Mouse (Mus musculus) spleen, adult 18-20 months (tissue): Measurements from ENCODE around the gene Ext2.
A peak's percentile ranks its signal among the peaks of the same experiment; 100 is the strongest.

Experiments
- DNase-seq, 2 experiments: peaks; one replicate each; pipeline ENCODE4 v3.0.0; 2022; ENCODE audit warnings: mixed read lengths in 2 of 2

The Ext2 gene

DNA sequence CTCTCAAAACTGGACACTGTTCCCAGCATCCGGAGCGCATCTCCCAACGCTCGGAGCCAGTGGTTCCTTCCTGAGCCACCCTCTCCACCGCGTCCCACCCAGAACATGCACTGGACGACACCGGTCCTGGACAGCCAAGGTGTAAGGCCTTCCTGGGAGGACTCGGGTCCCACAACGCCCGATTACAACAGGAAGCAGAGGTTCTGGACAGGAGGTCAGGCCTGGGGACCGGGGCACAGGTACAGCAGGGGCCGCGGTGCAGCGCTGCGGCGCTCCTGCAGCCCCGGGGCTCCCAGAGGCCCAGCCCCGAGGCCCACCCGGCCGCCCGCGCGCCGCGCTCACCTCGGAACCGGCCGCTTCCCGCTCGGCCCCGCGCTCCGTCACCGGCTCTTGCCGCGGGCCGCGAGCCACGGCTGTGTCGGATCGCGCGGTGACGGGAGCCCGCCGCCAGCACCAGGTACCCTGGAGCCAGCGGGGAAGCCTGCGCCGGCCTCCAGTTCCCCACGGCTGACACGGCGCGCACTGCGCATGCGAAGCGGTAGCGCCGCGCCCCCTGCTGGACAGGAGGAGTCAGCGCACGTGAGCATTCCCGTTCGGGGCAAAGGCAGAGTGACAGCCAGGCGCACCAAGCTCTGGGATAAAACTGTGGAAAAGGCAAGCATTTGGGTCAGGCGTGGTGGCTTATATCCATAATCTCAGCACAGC, at the start of gene Ext2:
Gene Ext2, minus strand, starts transcription at position 524 of the 705 bp plus-strand sequence.
- DNase-seq, result peak; percentile 76 to 96

DNA sequence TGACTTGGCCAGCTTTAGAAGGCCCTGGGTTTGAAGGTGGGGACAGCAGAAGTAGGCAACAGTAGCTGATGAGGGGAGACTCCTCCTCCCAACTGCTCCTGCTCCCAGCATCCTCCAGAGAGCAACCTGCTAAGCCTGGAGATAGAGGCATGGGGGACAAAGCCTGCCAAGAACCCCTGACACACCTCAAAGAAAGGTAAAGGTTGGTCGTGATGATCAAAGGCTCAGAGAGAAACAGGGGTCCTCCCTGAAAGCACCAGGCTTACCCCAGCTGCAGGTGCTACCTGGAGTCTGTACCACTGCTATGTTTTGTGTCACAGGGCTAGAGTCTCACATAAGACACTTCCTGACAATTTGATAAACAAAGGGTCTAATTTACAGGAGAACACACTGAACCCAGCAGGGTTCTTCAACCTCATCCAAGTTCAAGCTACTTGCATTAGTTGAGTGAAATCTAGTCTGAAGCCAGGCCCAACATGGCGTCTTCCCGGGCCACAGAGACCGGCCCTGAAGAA, 49.1 kb upstream of the Ext2 start:
- DNase-seq, result no peak

DNA sequence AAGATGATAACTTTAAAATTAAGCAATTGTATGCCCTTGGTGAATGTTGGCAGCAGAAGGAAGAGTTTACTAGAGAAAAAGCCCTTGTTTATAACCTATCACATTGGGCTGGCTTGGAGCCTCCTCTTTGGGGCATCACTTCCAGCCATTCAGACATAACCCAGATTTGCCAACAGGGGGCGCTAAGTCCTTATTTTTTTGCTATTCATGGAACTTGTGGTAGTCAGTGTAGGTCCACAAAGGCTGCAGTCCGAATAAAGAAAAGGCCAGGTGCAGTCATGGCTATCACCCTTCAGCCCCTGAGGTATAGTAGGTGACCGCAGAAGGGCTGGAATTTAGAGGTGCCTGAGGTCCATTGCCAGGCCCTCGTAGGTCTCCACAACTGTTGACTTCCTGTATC, 48.5 kb upstream of the Ext2 start:
- peak in 1 of 2 experiments; percentile 30 for DNase-seq

DNA sequence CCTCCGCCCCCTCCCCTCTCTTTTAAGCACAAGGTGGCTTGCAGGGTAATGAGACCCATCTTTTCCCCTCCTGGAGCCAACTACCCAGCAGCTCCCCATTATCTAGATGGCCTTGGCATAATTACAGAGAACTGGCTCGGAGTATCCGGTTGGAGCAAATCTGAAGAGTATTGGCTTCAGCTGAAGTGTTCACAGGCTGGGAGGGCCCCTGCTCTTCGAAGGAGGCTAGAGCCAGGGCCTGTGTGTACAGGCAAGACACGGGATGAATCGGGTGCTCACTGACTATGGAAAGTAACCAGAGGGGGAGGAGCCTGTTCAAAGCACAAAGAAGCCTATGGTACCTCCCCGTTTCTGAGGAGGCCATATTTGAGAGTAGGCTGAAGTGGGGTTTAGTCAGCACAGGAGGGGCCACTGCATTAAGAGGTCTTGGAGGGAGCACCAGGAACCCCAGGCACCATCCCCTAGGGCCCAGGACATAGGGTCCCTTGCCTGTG, 46.8 kb upstream of the Ext2 start, which contains the start of gene Accsl:
Gene Accsl, minus strand, starts transcription at position 51 of the 494 bp plus-strand sequence.
- no peak for DNase-seq

DNA sequence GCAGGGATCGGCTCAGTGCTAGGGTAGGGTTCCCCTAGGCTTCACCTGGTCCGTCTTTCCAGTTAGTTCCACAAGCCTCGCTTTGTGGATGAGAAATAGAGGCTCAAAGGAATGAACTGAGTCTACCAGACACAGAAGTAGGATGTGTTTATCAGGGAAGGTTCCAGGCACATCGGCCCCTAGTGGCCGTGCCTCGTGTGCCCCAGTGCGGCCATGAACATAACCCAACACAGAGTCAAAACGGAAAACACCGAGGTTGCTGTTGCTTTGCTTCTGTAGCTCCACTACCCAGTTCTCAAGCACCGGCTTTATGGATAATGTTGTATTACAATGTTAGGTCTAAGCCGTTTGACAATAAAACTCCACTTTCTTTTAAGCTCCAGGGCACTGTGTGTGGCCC, 46.2 kb upstream of the Ext2 start:
- no peak for DNase-seq

DNA sequence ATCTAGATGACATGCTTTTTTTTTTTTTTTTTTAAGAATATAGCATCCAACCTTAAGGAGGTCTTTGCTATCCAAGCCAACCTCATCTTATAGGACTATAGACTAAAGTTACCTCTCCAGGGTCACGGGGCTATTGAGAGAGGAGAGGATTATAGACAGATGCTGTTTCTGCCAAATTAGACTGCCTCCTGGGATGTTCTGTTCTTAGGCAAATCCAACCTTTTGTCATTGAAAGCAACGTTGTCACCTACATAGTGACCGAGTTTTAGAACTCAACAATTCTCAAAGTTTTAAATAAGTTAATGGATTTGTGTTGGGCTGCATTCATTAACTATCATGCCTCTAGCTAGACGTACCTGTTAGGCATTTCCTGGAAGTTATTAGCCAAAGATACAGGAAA, 40.9 kb upstream of the Ext2 start:
- no peak for DNase-seq

DNA sequence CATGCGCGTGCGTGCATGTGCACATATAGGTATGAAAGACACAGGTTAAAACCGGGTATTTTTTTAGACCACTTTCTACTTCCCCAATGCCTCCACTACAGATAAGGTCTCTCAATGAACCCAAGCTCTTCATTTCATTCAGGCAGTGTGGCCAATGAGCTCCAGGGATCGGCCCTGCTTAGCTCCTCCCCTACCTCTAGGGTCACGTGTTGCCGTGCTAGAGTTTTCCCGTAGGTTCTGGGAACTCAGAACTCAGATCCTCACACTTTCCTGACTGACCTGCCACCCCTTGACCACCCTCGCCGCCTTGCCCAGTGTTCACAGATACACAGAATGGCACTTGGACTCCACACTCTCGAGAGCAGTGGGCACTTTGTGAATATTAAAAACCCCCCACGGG, 36.5 kb upstream of the Ext2 start:
- no peak for DNase-seq

DNA sequence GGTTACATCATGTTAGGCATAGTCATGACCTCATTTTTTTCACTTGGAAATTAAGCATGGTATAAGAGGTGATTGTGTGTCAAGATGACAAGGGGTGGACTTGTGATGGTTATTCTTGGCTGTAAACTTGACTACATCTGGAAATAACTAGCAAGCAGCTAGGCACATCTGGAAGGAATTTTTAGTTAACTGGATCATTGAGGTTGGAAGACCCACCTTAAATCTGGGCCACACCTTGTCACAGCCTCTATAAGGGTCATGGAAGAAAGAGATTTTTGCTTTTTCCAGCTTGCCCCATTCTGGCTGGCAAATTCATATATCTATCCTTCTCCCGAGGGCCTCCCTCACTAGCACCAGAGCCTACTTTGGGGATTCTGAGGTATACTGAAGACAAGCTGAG, 28.9 kb upstream of the Ext2 start:
- no peak for DNase-seq

DNA sequence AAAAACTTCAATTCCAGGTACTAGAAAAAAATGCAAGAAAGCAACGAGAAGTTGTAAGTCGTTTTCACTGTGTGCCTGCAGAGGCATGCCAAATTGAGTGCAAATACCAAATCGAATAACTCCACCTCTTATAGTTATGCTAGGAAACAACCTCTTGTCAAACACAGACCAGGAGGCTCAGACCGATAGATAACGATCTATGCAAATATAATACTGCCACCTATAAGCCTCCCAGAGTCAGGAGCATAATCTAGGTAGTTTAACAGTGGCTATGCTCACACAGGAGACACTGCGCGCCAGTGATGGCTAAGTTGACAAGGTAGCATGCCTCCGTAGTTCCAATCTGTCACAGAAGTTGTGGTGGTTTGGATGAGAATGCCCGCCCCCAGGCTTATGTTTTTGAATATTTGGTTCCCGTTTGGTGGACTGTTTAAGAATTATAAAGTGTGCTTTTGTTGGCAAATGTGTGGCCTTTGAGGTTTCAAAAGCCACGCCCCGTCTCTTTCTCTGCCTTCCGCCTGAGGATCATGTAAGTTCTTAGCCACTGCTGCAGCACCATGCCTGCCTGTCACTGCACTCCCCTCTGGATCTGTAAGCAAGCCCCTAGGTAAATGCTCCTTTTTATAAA, 28.1 kb upstream of the Ext2 start:
- peak in 1 of 2 experiments; percentile 22 for DNase-seq

DNA sequence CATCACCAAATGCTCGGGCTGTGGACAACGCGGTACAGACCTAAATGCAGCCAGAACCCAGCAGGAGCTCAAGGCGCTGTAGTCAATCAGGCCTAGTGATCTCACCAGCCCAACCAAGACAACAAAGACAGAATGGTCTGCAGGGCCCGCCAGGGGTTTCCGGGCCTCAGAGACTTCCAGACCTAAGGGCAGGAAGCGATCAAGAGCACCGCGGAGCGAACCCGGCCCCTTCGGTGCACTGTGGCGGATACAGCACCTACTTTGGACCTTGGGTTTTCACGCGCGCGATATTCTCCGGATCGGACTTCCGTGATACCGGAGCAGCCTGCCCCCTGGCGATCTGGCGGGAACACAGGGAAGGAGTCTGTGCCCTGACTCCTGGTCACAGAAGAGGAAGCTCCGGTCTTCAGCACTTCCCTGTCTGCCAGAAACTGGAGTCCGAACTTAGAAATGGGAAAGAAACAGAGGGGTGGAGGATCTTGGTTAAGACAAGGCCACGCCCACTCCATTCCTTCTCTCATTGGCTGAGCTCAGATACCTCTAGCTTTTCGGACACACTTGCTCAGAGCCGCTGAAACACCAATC, 27.2 kb upstream of the Ext2 start, which contains the start of gene Accs:
Gene Accs, minus strand, starts transcription at position 439 of the 585 bp plus-strand sequence.
- DNase-seq, result peak; percentile 48 to 69

DNA sequence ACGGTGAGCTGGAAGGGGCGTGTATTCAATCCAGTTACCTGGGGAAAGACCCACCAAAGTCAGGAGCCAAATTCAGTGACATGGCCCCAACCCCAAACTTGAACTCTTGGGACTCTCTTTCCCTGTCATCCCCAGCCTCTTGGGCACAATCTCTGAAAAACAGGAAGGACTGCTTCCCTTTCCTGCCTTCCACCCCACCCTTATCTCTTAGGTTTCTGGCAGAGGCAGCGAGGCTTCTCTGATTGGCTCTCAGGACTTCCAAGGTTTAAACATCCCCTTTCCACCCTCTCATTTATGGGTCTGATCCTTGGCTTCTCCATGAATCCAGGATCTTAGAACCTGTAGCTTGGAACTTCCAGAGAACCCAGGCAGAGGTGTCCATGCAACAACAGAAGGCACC, 19.0 kb upstream of the Ext2 start:
- DNase-seq, result no peak

DNA sequence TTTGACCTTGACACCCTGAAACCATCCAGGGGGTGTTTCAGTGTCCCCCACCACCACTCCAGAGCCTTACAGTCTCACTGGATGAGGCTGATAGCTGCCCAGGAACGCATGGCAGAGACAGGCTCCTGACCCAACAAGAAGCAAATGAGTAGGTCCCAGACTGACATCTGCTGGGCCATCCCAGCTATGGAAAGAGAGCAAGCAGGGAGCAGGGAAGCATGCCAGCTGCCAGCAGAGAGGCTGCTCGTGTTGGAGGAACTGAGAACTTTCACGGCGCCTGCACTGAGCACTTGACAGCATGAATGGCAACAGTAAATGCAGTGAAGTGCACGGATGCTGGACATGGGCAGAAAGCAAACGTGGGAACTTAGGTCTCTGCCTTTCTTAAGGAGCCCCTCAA, 17.7 kb upstream of the Ext2 start:
- no peak for DNase-seq

DNA sequence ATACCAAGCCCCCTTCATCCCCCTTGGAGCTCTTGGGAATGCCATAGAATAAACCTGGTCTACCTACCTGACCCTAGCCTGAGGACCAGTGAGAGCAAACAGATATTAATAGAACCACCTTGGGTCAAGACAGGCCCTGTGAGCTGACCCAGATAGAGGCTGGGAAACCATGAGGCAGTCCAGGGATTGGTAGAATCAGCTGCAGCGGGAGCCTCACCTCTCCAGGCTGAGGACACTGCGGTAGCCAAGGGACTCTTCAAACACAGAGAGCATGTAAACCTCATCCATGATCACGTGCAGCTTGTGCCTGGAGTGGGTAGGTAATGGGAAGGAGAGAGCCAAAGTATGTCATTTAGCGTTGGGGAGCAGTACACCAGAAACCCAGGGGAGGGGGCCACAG, 16.6 kb upstream of the Ext2 start:
- DNase-seq, result no peak

DNA sequence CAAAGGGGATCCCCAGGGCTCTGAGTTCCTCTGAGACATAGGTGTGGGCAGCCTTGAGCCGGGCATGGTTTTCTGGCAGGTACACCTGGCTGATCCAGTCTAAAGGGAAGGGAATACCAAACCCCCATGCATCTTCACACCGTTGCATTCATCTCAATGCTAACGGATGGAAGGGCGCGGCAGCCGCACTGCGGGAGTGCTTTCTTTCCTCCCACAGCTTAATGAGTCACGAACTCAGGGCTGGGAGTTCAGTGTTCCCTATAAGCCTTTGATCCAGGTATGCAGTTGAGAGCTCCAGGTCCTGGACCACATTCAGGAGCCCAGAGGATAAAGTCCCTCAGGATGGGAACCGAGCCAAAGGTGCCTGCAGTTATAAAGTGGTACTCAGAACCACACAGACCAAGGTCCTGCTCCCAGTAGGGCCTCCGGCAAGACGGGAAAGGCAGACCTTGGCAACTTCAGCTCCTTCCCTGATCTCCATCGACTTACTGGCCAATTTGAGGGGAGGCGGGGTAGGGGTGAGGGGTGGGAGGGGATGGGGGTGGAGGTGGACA, 13.9 kb upstream of the Ext2 start:
- DNase-seq, result no peak

DNA sequence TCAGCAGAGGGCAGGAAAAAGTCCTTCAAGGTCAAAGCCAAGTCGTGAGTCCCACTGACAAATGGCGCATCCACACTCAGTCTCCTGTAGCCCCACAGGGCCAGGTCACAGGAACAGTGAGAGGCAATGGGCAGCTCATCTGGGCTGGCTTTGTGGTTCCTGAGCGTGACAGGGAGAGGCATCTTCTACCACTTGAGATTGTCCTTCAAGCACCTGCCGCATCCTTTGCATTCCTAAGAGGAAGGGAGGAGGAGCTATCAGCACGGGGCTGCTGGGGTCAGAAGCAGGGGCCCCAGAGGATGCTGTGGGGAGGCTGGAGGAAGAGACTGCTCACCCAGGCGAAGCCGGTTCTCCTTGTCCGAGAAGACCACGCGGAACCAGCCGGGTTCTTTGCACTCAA, 13.2 kb upstream of the Ext2 start:
- no peak for DNase-seq

DNA sequence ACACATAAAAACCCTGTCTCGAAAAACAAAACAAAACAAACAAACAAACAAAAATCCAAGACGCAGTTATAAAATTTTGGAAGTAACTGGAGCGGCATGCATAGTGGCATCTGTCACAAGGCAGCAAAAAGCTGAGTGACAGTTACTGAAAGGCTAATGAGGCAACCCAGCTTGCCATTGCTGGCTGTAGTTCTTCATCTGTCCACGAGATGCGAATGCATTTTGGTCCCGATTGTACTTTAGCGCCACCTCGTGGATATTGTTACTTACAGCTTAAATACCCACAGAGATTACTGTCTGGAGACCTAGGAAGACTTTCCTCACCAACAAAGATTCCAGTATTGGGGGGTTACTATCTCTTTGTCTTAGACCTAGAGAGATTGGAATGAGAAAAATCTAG, 1.2 kb upstream of the Ext2 start:
- DNase-seq, result peak; percentile 26 to 56

DNA sequence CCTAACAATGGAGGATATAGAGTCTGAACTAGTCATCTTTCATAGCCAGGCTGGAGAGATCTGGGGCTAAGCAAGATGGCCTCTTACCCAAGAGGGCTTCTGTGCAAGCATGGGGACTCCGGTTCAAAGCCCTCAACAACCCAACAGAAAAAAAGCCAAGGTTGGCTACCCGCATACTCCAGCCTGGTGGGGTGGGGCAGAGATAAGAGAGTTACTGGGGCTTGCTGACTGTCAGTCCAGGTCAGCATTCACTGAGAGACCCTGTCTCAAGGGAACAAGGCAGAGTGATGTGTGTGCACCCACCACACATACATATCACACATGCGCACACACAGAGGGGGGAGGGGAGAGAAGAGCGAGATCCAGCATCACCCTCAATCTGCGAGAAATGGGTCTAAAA, 4.6 kb downstream of the Ext2 start:
- DNase-seq, result no peak

DNA sequence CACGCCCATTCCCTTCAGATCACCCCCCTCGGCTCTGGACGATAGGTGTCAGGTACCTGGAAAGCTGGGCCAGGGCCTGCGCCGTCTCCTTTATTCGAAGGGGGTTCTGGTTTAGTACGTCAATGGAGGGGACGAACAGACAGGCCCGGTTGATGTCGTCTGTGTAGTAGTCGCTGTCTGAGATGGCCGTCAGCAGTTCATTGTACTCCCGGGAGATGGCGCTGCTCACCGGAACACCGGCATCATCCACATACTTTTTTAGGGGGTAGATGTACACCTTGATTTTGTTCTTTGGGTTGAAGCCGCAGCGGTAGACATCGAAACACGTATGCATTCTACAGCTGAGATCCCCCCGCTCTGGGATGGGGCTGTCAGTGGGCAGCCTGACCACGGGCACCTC, 9.0 kb downstream of the Ext2 start:
- no peak for DNase-seq

DNA sequence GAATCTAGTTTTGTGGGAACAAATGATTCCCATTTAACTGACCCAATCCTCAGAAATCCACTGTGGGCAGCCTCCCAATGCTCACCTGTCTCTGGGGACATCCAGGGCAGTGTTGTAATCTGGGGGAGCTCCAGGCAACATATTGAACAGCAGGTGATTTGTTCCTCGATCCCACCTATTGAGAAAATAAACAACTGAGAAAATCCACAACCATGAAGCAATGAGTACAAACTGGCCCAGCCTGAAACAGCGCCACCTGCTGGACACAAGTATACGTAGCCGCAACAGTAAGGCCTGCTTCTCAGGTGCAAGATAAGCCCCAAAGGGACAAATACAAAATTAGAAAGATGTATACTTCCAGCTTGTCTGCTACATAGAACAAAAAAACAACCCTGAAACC, 10.6 kb downstream of the Ext2 start:
- DNase-seq, result peak; percentile 31 to 73

DNA sequence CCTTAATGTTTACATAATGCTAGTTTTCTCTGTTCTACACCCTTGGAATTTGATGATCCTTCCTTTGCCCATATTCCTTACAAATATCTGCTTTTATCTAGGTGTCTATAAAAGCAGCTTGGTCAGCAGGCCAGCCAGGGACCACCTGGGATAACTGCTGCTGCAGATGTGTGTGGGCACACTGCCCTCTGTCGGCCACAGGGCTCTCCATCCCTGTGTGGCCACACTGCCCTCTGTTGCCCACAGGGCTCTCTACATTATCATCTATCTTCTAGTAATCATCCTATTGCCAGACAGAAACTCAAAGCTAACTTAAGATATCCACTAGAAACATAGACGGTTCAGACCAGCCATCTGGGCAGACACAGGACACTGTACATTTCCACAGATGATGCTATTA, 12.4 kb downstream of the Ext2 start:
- peak in 1 of 2 experiments; percentile 47 for DNase-seq

DNA sequence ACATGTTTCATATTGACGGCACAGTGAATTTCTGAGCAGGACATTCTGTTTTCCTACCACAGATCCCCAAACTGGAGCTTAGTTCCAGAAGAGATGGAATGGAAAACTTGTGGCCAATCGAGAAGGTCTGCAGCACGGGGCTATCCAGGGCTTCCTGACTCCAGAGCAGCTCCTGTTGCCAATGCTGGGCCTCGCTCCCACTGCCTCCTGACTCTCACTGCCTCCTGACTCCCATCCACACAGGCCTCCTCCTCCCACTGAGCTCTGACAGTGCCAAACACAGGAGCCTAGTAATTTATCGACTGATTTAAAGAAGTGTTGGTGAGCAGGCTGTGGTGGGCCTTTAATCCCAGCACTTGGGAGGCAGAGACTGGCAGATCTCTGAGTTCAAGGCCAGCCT, 14.3 kb downstream of the Ext2 start:
- no peak for DNase-seq

DNA sequence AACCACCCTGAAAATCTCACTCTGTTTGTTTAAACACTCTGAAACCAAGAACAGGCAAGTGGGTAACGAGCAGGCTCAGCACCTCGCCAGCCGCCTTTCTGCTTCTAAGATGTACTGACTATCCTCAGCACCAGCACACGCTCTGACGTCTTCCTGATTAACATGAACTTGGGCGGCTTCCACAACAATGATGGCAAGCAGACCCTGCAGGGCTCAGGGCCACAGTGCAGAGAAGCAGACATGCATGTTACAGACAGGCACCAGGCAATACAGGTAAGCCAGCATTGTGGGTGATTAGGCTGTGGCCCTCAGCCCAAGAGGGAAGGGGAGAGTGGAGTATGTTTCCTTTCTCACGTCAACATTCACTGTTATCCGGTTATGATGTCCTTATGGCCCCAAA, 14.9 kb downstream of the Ext2 start:
- DNase-seq, result no peak

DNA sequence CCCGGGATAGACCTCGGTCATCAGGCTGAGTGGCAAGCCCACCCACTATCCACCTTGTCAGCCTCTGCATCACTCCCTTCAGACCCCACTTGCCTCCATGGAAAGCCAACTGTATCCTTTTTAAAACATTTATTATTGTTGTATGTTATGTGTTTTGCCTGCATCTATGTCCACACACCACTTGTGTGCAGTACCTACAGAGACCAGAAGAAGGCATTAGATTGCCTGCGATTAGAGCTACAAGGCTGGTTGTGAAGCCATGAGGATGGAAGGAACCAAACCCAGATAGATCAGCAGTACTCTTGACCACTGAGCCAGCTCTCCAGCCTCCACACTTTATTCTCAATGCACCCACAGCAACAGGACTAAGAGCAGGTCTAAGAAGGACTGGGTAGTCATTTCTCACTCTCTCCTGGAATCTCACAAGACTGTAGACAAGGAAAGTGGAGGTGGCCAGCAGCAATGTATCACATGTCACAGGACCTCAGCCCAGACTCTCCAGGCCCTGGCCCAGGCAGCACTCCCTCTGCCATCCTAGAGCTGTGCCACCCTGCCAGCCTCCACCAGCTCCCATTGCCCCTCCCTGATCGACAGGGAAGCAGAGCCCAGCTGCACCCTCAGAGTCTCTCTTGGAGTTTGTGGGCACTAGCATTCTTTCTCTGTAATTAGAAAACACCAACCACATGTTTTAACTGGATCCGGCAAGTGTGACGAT, 15.7 kb downstream of the Ext2 start:
- no peak for DNase-seq
